Mouse (Mus musculus) lung, adult 2 months (tissue): ENCODE results near the gene Rai1.

Experiments used
- CTCF ChIP-seq: fragments of 200-500 bp; IDR thresholded peaks from 2 replicates; pipeline ENCODE4 v1.5.1; 2011; ENCODE audit warnings: mild to moderate bottlenecking, low read length, control low read depth; ENCODE audit not compliant: insufficient read depth
- POLR2A ChIP-seq: fragments of 200-500 bp; IDR thresholded peaks from 2 replicates; pipeline ENCODE4 v1.6.1; 2011; ENCODE audit warnings: low read depth, mild to moderate bottlenecking, control low read depth, low read length, borderline replicate concordance; ENCODE audit errors: extremely low read depth

DNA sequence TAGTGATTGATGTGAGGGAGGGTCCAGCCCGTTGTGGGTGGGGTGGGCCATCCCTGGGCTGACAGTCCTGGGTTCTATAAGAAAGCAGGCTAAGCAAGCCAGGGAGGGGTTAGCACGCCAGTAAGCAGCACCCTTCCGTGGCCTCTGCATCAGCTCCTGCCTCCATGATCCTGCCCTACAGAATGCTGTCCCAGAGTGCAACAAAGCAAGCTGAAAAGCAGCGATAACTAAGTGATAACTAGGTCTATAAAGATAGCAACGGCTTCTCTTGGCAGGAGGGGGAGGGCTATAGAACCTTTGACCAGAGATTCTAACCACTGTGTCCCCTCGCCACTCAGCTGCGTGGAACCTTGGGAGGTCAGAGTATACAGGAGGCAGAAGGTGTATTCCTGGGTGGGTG is 112.7 kb downstream of the Rai1 start:
- TF ChIP-seq POLR2A: no peak
- no peak for TF ChIP-seq CTCF
